Mouse (Mus musculus) megakaryocyte-erythroid progenitor cell, adult 5-6 weeks (primary cell): Measurements from ENCODE around the gene Rft1. TPM values are rescaled to one million over a fixed set of nuclear protein-coding genes. Genes with fewer than 3 reads are reported as not detected.
A peak's percentile ranks its signal among the peaks of the same experiment; 100 is the strongest.

Experiments
- ATAC-seq: replicated peaks from 2 replicates; pipeline ENCODE4 v1.8.0; 2016; ENCODE audit warnings: mild to moderate bottlenecking, inconsistent platforms; ENCODE audit not compliant: severe bottlenecking, poor library complexity, low FRiP score, low TSS enrichment
- total RNA-seq, 2 experiments: library from RNA; stranded (forward) in 1 of 2; stranded (reverse) in 1 of 2; fragments of 200-1000, 215-1000 nt in 1 of 2; fragments of >200 nt in 1 of 2; fragmentation: Nextera tagmentation in 1 of 2; gene quantifications; 2 replicates each; pipeline ENCODE4 v1.2.3; 2014 to 2017

Rft1 gene
- total RNA-seq, 2 experiments from 2014 or later, result 7.6 to 23.5 TPM

DNA sequence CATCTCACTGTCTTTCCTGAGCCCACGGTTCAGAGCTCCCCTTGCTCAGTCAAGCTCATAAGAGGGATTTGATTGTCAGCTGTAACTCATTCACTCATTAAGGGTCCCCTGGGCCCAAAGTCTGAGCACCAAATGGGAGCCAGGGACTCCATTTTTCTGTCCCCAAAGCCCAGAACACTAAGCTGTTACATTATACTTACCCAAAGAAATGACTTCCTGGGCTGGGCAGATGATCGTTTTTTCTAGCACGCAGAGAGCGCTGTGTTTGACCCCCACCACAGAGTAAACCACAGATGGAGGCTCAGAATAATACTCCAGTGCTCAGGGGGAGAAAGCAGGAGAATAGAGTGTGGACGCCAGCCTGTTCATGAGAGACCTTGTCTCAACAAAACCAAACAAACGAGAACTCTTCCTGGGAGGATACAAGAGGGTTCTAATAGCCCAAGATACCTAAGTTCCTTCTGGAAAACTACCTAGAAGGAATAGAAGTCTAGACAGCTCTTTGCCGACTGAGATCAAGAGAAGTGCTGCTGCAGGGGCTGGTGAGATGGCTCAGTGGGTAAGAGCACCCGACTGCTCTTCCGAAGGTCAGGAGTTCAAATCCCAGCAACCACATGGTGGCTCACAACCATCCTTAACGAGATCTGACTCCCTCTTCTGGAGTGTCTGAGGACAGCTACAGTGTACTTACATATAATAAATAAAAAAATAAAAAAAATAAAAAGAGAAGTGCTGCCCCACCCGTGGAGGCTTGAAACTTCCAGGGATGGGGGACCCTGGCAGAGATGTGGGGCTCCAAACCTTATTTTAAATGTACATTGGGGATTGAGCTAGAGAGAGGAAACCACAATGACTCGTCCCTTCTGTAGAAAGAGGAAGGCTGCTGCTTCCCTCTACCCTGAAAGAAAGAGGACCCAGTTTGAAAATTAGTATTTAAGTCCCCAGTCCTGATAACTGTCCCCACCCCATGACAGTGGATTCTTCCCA, 27.1 kb upstream of the Rft1 start:
- no peak for ATAC-seq

DNA sequence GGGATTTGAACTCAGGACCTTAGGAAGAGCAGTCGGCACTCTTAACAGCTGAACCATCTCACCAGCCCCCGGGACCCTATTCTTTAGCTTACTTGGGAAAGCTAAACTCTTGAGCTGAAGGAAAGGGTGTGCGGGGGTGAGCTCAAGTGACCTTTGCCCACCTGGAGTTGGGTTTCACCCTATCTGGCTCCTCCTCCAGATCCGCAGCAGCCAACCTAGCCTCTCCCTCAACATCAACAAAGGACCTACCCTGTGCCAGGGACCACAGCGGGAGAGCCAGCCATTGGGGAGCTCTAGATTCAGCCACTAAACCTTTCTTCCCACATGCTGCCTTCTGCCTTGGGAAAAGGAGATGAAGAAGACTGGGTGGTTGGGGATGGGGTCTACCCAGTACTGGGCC, 25.9 kb upstream of the Rft1 start:
- no peak for ATAC-seq

DNA sequence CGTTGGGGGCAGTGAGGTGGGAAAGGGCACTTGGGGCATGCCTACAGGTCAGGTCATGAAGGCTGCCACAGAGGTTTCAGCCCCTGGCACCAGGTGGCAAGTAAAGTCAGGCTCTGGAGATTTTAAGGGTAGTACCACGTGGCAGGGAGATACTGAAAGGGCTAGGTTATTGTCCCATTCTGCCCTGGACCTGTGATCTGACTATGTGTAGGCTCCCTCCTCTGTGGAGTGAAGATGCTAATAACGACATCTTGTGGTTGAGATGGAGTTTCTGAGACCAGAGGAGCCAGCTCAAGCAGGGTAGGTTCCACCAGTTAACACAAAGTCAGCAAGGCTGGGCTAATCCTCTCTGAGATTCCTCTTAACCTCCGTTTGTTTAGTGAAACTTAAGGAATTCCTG, 24.3 kb upstream of the Rft1 start:
- no peak for ATAC-seq

DNA sequence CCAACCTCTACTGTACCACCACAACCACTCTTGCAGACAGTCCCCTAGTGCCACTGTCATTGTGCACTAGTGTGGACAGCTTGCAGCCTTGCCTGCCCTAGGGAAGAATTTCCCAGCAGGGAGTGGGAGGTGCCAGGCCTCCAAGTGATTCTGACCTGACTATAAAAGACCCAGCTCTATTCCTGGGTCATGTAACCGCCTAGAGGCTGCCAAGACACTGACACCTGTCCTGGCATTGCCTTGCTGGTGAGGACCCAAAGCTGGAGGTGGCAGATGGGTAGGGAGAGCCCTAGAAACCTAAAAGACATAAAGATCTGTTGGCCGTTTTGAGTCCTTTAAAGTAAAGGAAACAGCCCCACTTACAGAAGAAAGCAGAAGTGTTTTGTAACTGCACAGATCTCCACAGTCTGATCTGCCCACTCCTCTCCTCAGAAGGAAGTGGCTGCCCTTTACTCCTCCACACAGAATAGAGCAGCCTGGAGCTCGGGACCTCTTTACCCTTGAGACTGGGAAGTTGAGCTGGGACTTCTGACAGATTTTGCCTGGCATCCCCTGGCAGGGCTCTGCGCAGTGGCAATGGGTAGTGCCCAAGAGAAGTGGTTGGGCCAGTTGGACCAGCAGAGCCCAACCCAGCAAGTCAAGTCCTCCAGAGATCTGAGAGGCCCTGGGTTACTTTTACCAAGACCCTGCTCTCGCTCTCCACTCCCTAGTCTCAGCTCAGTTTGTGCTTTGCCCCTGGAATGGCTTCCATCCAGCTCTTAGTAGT, 23.2 kb upstream of the Rft1 start:
- no peak for ATAC-seq

DNA sequence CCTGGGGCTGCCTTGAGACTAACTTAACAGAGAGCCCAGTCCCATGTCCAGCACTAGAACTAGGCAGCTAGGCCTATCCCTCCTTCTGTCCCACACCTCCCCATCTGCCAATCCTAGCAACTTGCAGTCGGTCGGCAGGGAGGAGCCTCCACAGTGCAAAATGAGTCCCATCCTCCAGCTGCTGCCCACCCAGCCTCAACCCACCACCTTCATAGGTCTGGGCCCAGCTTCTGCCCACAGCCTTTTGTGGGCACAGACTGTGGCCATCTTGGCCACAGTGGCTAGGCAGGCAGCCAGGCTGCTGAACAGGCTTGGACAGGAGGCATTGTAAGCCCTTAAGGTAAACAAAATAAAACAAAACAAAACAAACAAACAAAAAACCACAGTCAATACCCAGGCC, 22.3 kb upstream of the Rft1 start:
- no peak for ATAC-seq

DNA sequence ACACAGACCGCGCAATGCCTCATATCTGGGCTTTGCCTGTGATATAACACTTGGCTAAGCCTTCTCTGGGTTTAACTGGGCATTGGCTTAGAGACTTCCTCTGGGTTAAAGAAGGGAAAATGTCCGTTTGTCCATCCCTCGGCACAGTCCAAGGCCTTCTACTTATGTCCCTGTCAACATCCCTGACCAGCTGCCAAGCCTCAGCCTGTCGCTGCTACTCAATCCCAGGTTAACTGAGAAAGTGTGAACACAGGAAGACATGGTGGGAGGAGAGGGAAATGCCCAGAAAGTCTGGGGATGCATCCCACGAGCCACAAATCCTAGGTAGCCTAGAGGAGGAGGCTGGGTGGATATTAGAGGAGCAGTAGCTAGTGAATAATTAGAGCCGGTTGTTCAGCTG, 20.5 kb upstream of the Rft1 start:
- no peak for ATAC-seq

DNA sequence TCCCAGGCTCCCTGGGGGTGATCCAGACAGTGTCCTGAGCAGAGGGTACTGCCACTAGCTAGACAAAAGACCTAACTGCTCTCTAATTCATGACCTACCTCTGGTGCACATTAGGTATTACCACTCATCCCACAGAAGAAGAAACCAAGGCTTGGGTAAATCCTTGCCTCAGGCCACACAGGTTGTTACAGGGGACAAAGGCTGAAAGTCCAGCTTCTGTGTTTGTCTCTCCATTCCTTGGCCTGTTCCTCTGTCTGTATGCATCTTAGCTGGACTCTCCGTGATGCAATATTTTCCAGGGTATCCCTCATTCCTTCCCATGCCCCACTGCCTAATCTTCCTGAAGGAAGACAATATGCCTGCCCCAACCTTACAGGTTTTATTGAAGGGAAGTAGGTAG, 19.7 kb upstream of the Rft1 start:
- ATAC-seq, result no peak

DNA sequence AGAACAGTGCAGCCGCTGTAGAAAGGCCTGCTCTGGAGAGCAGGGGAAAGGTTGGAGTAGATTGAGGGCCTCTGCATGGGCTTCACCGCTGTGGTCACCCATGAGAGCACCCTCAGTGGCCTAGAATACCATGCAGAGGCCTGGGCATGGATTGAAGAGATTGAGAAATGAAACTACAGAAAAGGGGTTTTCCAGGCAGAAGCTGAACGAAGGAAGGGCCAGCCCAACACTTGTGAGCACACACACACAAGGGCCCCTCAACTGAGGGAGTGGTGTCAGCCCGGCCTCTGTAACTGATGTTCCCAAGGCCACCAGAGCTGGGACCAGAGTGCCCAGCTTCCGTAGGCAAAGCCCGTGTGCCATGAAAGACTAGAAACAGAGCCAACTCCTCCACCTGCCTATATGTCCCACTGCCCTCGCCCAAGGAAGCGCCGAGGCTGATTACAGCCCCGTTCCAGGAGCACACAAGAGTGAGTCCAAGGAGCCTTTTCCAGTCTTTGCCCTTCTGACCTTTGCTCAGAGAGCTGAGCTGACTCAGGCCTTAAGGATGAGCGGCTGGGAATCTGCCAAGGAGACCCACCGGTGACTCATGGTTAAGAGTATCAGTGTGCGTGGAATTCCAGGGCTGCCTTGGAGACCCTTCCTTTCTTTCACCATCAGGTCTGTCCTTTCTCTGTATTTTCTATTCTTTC, 18.8 kb upstream of the Rft1 start:
- ATAC-seq, result no peak

DNA sequence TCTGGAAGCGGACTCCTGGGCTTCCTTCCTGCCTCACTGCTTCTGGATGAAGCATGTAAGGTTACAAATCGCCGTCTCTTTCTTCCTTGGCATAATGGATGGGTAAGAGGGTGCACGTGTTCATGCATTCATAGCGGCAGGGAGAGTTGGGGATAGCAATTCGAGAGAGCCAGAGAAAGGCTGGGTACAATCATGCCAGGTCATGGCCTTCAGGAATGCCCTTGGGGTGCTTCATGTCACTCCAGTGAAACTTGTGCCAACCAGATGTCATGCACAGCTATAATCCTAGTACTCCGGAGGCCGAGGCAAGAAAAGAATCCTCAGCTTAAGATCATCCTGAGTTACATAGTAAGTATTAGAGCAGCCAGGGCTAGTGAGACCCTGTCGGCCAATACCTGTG, 17.7 kb upstream of the Rft1 start:
- no peak for ATAC-seq

DNA sequence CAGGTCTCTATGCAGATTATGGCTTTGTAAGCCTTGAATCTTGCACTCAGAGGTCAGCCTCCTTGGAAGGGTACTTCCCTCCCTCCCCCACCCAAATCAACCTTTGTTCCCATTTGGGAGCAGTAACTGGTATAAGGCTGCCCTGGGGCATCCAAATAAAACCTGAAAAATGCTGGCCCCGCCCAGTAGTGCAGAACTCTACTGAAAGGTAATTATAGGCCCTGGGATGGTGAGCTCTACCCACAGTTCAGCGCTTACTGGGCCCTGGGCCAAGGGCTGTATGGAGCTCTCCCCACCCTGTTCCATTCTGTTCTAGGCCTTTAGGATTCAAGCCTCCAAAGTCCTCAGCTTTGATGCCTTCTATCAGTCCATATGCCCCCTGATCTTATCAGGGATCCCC, 17.1 kb upstream of the Rft1 start:
- no peak for ATAC-seq

DNA sequence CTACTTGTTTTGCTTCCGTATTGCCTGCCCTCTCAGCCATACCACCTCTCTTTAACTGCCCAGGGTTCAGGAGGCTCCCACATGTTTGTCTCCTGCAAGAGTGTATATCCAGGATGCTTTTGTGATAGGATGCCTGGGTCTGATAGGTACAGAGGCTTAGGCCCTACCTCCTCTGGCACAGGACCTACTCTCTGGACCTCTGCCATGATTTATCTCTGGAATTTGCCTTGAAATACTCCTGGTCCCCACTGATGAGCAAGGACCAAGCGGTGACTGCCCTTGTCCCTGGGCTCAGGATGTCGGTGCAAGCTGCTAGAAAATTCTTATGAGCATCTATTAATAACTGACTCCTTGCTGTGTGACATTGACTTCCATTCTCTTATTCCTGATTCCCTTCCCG, 16.2 kb upstream of the Rft1 start:
- ATAC-seq, result 0 out of 2 replicates have a peak, but pooled peaks have one; percentile 20

DNA sequence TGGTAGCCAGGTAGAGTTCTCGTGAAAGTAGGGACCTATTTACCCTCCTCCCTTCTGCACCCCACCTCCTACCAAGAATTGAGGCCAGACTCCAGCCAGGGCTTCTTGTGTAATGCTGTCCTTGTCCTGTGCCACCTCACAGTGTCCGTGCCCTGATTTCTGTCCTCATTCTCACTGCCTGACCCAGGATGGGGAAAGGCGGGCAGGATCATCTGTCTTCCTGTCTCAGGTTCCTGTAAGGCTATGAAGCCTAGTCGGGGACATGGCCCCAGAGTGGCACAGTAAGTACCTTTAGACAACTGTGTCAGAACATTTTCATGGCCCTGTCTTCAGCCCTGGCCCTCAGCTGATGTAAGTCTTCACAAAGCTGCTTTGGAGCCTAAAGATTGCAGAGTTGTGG, 15.5 kb upstream of the Rft1 start:
- ATAC-seq, result no peak

DNA sequence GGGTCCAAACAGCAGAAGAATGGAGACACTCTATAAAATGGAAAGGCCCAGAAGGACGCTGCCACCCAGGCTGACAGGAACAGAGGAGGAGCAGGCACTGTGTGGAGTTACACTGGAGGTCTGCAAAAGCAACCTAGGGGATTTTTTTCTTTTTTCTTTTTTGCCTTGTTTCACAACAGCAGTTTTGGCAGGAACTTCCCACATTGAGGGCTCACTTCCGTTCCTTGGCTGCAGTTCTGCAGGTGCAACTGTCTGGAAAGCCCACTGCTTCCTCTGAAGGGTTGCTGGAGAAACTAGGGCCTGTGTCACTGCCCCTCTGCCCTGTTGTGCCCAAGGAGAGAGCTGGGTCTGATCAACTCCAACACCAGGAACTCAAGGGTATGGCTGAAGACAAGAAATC, 12.4 kb upstream of the Rft1 start:
- no peak for ATAC-seq

DNA sequence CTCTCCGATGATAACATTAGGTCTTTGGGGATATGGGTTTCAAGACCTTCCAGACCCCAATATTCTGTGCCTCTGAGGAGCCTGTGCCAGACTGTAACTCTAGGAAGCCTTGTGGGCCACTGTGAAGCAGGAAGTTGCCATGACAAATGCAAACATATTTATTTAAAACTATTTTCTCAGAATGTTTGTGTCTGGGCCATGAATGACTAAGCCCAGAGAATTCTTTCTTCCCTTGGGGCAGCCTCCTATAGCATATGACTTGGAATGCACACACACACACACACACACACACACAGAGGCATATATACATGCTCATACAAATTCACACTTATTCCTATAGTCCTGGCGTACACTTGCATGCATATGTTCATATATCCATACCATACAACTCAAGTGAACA, 10.1 kb upstream of the Rft1 start:
- ATAC-seq, result no peak

DNA sequence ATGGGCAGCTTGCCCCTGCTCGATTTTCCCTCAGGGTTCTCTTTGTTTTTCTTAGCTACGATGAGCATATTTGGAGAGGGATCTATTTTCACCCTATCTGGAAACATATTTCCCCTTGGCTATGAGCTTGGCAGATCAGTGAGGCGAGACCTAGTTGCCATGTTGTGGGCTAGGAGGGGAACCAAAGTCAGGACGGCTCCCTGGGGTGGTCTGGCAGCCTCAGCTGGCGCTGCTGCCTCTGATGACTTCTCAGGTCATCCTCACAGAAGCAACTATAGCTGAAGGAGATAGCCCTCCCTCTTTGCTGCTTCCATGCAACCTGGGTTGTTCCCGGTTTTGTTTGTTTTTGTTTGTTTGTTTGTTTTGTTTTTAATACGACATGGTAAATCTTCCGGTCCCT, 9.1 kb upstream of the Rft1 start:
- no peak for ATAC-seq

DNA sequence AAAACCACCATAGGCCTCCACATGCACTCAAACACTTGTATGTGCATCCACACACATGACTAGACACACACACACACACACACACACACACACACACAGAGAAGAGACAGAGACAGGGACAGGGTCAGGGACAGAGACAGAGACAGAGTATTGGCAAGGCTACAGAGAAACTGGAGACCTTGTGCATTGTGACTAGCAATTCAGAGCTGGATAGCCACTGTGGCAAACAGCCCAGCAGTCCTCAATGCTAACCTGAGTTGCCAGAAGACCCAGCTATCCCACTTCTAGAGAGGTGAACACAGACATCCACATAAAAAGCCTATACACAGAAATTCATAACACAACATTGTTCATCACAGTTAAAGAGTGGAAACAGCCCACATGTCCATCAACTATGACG, 7.7 kb upstream of the Rft1 start:
- no peak for ATAC-seq

DNA sequence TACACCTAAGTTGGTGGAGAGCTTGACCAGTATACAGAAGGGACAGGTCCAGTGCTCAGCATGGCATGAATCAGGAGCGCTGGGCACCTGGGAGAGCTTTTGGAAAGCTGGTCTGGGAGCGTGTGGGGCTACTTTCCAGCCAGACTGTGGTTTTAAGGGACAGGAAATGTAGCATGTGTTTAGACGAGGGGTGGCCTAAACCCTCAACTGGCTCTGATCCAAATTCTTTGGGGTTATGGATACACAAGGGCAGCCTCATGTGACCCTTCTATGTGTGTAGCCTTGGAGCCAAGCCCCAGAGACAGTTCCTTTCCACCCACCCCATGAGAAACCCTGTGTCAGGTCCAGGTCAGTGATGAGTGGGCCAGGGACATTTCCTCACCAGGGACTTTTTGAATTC, 5.7 kb upstream of the Rft1 start:
- no peak for ATAC-seq

DNA sequence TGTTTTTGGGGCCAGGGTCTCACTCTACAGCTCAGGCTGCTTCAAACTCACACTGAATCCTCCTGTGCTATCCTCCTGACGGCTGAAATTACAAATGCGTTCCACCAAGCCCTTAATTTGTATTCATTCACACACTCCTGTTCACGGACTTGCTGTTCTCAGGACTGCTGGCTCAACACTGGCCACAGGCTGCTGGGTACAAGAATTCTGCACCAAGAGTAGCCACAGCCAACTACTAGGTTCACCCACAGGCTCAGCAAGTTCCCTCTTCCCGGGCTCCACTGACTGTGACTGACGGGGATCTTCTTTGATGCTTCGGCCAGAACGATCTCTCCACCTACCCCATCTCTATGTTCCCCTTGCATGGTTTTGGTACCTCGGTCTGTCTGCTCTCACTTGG, 4.4 kb upstream of the Rft1 start:
- no peak for ATAC-seq

DNA sequence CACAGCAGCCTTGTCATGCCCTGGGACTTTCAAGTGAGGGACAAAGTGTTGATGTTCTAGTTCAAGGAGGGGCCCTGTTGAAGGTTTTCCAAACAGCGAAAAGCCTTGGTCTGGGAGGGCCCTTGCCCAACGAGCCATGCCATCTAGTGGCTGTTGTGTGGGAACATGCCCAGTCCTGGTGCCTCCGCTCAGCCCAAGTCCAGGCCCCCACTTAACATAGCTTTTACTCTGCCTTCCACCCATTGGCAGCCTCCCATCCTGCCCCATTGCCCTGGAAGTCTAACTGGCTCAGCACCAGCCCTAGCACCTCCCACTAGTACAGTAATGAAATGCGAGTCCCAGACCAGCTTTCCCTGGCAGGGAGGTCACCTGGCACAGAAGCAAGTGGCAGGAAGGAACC, 3.2 kb upstream of the Rft1 start:
- peak; percentile 47 for ATAC-seq

DNA sequence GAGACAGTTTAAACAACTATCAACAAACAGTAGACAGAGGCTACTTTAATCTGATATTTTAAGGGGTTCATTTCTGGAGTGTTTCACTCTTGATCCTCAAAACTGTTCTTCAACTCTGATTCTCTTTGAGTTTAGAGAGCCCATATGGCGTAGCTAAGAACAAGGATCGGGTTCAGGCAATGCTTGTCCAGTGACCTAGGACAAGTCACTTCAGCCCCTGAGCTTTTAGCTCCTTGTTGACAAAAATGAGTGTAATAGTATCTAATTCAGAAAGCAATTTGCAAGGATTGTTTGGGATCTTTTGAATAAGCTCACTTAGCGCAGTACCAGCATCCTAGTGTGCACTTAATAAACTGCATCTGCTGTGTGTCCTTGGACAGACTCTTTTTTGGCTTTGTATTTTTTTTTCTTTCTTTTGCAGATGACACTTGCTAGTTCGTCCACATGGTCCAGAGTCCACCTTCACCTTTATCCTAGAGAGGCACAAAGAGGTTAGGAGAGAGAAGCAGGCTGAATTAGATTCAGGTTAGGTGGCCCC, 600 bp downstream of the Rft1 start:
- peak; percentile 13; the same call in 1 of the 2 replicates for ATAC-seq
